Mouse (Mus musculus): Measurements from ENCODE around the gene Tmub2. TPM values are rescaled to one million over a fixed set of nuclear protein-coding genes. Genes with fewer than 3 reads are reported as not detected.

Tmub2 gene
- polyA plus RNA-seq, 1 experiment: 25.2 TPM

- no peaks in the 10 kb centered on the region for H3K79me3 ChIP-seq (ENCODE audit: low read depth)
- H3K79me2 ChIP-seq (ENCODE audit: control insufficient read depth, insufficient read depth): no peaks in the 10 kb centered on the region
- peaks cover 13% of the 10 kb centered on the region for H3K36me3 ChIP-seq (ENCODE audit: control insufficient read depth, insufficient read depth)
- H3K27me3 ChIP-seq (ENCODE audit: control insufficient read depth, insufficient read depth, insufficient read length): no peaks in the 10 kb centered on the region
- TF ChIP-seq MYOD1 (IDR thresholded peaks at IDR 0.05; ENCODE audit: control insufficient read depth, insufficient read length, low read depth) (no peak), USF1 (IDR thresholded peaks at IDR 0.05; ENCODE audit: low read depth) (no peak), CTCF (IDR thresholded peaks at IDR 0.05; ENCODE audit: control insufficient read depth, insufficient read depth, insufficient read length) (no peak), MAX (IDR thresholded peaks at IDR 0.05) (no peak), CEBPB (IDR thresholded peaks at IDR 0.05; ENCODE audit: low read depth) (no peak), MYOG (IDR thresholded peaks at IDR 0.05; ENCODE audit: control insufficient read depth, extremely low read depth, insufficient read length) (no peak), FOSL1 (IDR thresholded peaks at IDR 0.05; ENCODE audit: insufficient read depth, low read length, poor library complexity, severe bottlenecking) (no peak)
- H3K4me3 ChIP-seq (ENCODE audit: insufficient read depth, poor library complexity, severe bottlenecking): no peak overlapping the region
- no peak overlapping the region for H3ac ChIP-seq (ENCODE audit: control insufficient read depth, insufficient read length, low read depth)
Observed at GRCm38 (mm10) chr11:102265816-102266215, 18.9 kb upstream of the Tmub2 start.

- no peaks in the 10 kb centered on the region for H3K79me2 ChIP-seq (ENCODE audit: control insufficient read depth, insufficient read depth)
- TF ChIP-seq FOSL1 (IDR thresholded peaks at IDR 0.05; ENCODE audit: insufficient read depth, low read length, poor library complexity, severe bottlenecking) (no peak), MYOD1 (IDR thresholded peaks at IDR 0.05; ENCODE audit: control insufficient read depth, insufficient read length, low read depth) (no peak), CEBPB (IDR thresholded peaks at IDR 0.05; ENCODE audit: low read depth) (no peak), USF1 (IDR thresholded peaks at IDR 0.05; ENCODE audit: low read depth) (no peak), MAX (IDR thresholded peaks at IDR 0.05) (no peak), CTCF (IDR thresholded peaks at IDR 0.05; ENCODE audit: control insufficient read depth, insufficient read depth, insufficient read length) (no peak), MYOG (IDR thresholded peaks at IDR 0.05; ENCODE audit: control insufficient read depth, extremely low read depth, insufficient read length) (no peak)
- H3K36me3 ChIP-seq (ENCODE audit: control insufficient read depth, insufficient read depth): peaks cover 11% of the 10 kb centered on the region
- no peaks in the 10 kb centered on the region for H3K27me3 ChIP-seq (ENCODE audit: control insufficient read depth, insufficient read depth, insufficient read length)
- no peak overlapping the region for H3ac ChIP-seq (ENCODE audit: control insufficient read depth, insufficient read length, low read depth)
- no peak overlapping the region for H3K4me3 ChIP-seq (ENCODE audit: insufficient read depth, poor library complexity, severe bottlenecking)
- H3K79me3 ChIP-seq (ENCODE audit: low read depth): no peaks in the 10 kb centered on the region
Observed at GRCm38 (mm10) chr11:102266631-102267355, 17.9 kb upstream of the Tmub2 start.

GRCm38 (mm10) chr11:102267480-102267879, 17.3 kb upstream of the Tmub2 start:
- H3K4me3 ChIP-seq (ENCODE audit: insufficient read depth, poor library complexity, severe bottlenecking): no peak overlapping the region
- TF ChIP-seq CTCF (IDR thresholded peaks at IDR 0.05; ENCODE audit: control insufficient read depth, insufficient read depth, insufficient read length) (peak; percentile 38), USF1 (IDR thresholded peaks at IDR 0.05; ENCODE audit: low read depth) (peak; percentile 54), MYOD1 (IDR thresholded peaks at IDR 0.05; ENCODE audit: control insufficient read depth, insufficient read length, low read depth) (peak; percentile 49), FOSL1 (IDR thresholded peaks at IDR 0.05; ENCODE audit: insufficient read depth, low read length, poor library complexity, severe bottlenecking) (no peak), MAX (IDR thresholded peaks at IDR 0.05) (peak; percentile 38), MYOG (IDR thresholded peaks at IDR 0.05; ENCODE audit: control insufficient read depth, extremely low read depth, insufficient read length) (no peak), CEBPB (IDR thresholded peaks at IDR 0.05; ENCODE audit: low read depth) (no peak)

GRCm38 (mm10) chr11:102268520-102269244, 16.0 kb upstream of the Tmub2 start, which contains the start of gene Asb16:
Asb16 (plus strand) TSS chr11:102268743.
- H3ac ChIP-seq (ENCODE audit: control insufficient read depth, insufficient read length, low read depth): no peak within 1 kb of the TSS
- H3K79me2 ChIP-seq (ENCODE audit: control insufficient read depth, insufficient read depth): no peaks in the 10 kb centered on the region
- no peaks in the 10 kb centered on the region for H3K36me3 ChIP-seq (ENCODE audit: control insufficient read depth, insufficient read depth)
- H3K27me3 ChIP-seq (ENCODE audit: control insufficient read depth, insufficient read depth, insufficient read length): no peaks in the 10 kb centered on the region
- no peaks in the 10 kb centered on the region for H3K79me3 ChIP-seq (ENCODE audit: low read depth)
- H3K4me3 ChIP-seq (ENCODE audit: insufficient read depth, poor library complexity, severe bottlenecking): no peak within 1 kb of the TSS
- TF ChIP-seq CTCF (IDR thresholded peaks at IDR 0.05; ENCODE audit: control insufficient read depth, insufficient read depth, insufficient read length) (no peak), USF1 (IDR thresholded peaks at IDR 0.05; ENCODE audit: low read depth) (no peak), FOSL1 (IDR thresholded peaks at IDR 0.05; ENCODE audit: insufficient read depth, low read length, poor library complexity, severe bottlenecking) (no peak), MAX (IDR thresholded peaks at IDR 0.05) (no peak), CEBPB (IDR thresholded peaks at IDR 0.05; ENCODE audit: low read depth) (no peak), MYOG (IDR thresholded peaks at IDR 0.05; ENCODE audit: control insufficient read depth, extremely low read depth, insufficient read length) (no peak), MYOD1 (IDR thresholded peaks at IDR 0.05; ENCODE audit: control insufficient read depth, insufficient read length, low read depth) (no peak)

More at GRCm38 (mm10) chr11:102267480-102267879, 17.3 kb upstream of the Tmub2 start:
- H3ac ChIP-seq (ENCODE audit: control insufficient read depth, insufficient read length, low read depth): peak overlapping the region; percentile 46
- H3K27me3 ChIP-seq (ENCODE audit: control insufficient read depth, insufficient read depth, insufficient read length): no peaks in the 10 kb centered on the region
- no peaks in the 10 kb centered on the region for H3K79me2 ChIP-seq (ENCODE audit: control insufficient read depth, insufficient read depth)
- H3K79me3 ChIP-seq (ENCODE audit: low read depth): no peaks in the 10 kb centered on the region
- H3K36me3 ChIP-seq (ENCODE audit: control insufficient read depth, insufficient read depth): peaks cover 5% of the 10 kb centered on the region

- Histone ChIP-seq H3K36me3 (ENCODE audit: control insufficient read depth, insufficient read depth) (no peaks in the 10 kb centered on the region), H3K4me3 (ENCODE audit: insufficient read depth, poor library complexity, severe bottlenecking) (no peak overlapping the region), H3K79me2 (ENCODE audit: control insufficient read depth, insufficient read depth) (no peaks in the 10 kb centered on the region), H3K79me3 (ENCODE audit: low read depth) (no peaks in the 10 kb centered on the region), H3ac (ENCODE audit: control insufficient read depth, insufficient read length, low read depth) (no peak overlapping the region), H3K27me3 (ENCODE audit: control insufficient read depth, insufficient read depth, insufficient read length) (peaks cover 8% of the 10 kb centered on the region)
- no peak for TF ChIP-seq MYOG (IDR thresholded peaks at IDR 0.05; ENCODE audit: control insufficient read depth, extremely low read depth, insufficient read length)
- no peak for TF ChIP-seq MAX (IDR thresholded peaks at IDR 0.05)
- no peak for TF ChIP-seq MYOD1 (IDR thresholded peaks at IDR 0.05; ENCODE audit: control insufficient read depth, insufficient read length, low read depth)
- TF ChIP-seq CEBPB (IDR thresholded peaks at IDR 0.05; ENCODE audit: low read depth): no peak
- no peak for TF ChIP-seq CTCF (IDR thresholded peaks at IDR 0.05; ENCODE audit: control insufficient read depth, insufficient read depth, insufficient read length)
- no peak for TF ChIP-seq USF1 (IDR thresholded peaks at IDR 0.05; ENCODE audit: low read depth)
- no peak for TF ChIP-seq FOSL1 (IDR thresholded peaks at IDR 0.05; ENCODE audit: insufficient read depth, low read length, poor library complexity, severe bottlenecking)
Observed at GRCm38 (mm10) chr11:102276411-102276915, 8.3 kb upstream of the Tmub2 start.

Data from C2C12 (cell line).